Mouse (Mus musculus): ENCODE measurements around the gene Zdhhc9. TPM values are rescaled to one million over a fixed set of nuclear protein-coding genes. Genes with fewer than 3 reads are reported as not detected.
A peak's percentile ranks its signal among the peaks of the same experiment; 100 is the strongest.

Zdhhc9 gene
- polyA plus RNA-seq, 1 experiment from 2014 or later: 7.1 TPM

DNA sequence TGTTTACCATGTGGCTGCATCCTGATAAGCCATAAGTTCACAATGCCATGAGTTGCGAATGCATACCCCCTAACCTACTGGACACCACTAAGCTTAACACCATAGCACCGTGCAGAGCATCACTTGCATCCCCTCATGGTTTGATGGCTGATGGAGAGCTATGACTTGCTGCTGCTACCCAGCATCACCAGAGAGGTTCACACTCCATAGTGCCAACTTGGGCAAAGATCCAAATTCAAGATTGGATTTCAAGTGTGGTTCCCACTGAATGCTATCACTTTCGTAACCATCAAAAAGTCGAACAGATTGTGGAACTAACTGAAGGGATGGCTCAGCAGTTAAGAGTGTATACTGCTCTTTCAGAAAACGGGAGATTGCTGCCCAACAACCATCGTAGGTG is 53.2 kb downstream of the Zdhhc9 start:
- no peaks in the 10 kb centered on the region for H3K36me3 ChIP-seq (ENCODE audit: control insufficient read depth, insufficient read depth, low read length)
- ATAC-seq (no peak), DNase-seq (ENCODE audit: low spot score) (peak; percentile 38)
- H3K4me1 ChIP-seq (ENCODE audit: control insufficient read depth, insufficient read depth, low read length): no peaks in the 10 kb centered on the region
- no peak overlapping the region for H3K9ac ChIP-seq (ENCODE audit: low read length)
- WGBS: 83% methylated on average over 6 of the region's 6 CpGs
- no peak overlapping the region for H3K4me3 ChIP-seq (ENCODE audit: low read depth, low read length)
- H3K27ac ChIP-seq (ENCODE audit: low read depth, low read length): no peak overlapping the region
- H3K4me2 ChIP-seq (ENCODE audit: low read length): no peak overlapping the region
- no peaks in the 10 kb centered on the region for H3K9me3 ChIP-seq (replicated peaks; ENCODE audit: control insufficient read depth, low read length)
- H3K27me3 ChIP-seq (replicated peaks; ENCODE audit: control insufficient read depth, insufficient read depth, low read length): no peaks in the 10 kb centered on the region

DNA sequence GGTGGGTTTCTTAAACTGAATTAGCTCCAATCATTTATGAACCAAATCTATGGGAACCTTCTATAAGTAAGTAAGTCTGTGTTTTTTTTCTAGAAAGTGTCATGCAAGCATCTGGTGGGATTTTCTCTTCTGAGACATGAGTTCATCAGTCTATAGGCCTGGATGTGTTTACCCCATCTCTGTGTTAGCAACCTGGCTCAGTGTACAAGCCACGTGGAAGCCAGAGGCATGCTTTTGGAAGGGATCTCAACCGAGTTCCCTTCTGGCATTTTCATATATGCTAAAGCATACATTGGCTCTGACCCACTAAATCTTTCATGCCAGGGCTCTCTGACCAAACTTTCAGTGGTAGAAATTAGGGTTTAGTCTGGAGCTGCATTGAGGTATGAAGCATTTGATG is 54.7 kb downstream of the Zdhhc9 start:
- Histone ChIP-seq H3K9ac (ENCODE audit: low read length) (no peak overlapping the region), H3K4me3 (ENCODE audit: low read depth, low read length) (no peak overlapping the region), H3K4me2 (ENCODE audit: low read length) (no peak overlapping the region), H3K36me3 (ENCODE audit: control insufficient read depth, insufficient read depth, low read length) (no peaks in the 10 kb centered on the region), H3K27me3 (replicated peaks; ENCODE audit: control insufficient read depth, insufficient read depth, low read length) (no peaks in the 10 kb centered on the region), H3K4me1 (ENCODE audit: control insufficient read depth, insufficient read depth, low read length) (no peaks in the 10 kb centered on the region), H3K9me3 (replicated peaks; ENCODE audit: control insufficient read depth, low read length) (no peaks in the 10 kb centered on the region), H3K27ac (ENCODE audit: low read depth, low read length) (no peak overlapping the region)
- DNase-seq (ENCODE audit: low spot score) (no peak), ATAC-seq (no peak; the same call in 1 of the 2 replicates)
- 57% methylated on average over 2 of the region's 2 CpGs for whole genome bisulfite sequencing

DNA sequence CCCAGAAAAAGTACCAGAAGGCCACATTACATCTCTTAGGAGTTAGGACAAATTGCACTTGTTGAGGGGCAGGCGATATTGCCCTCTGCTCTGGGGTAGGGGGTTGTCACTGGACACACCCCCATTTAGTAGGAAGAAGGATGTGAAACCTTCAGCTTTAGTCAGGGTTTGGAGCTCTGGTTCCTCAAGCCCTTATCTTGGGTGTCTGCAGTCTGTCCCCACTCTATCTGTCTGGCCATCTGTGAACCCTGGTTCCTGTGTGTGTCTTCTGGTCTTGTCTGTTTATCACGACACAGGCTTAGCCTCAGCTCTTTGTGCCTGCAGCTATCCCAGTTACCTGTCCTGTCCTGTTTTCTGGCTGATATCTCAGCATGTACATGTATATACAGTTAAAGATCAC is 55.3 kb downstream of the Zdhhc9 start:
- Histone ChIP-seq H3K9me3 (replicated peaks; ENCODE audit: control insufficient read depth, low read length) (no peaks in the 10 kb centered on the region), H3K4me2 (ENCODE audit: low read length) (no peak overlapping the region), H3K9ac (ENCODE audit: low read length) (no peak overlapping the region), H3K4me1 (ENCODE audit: control insufficient read depth, insufficient read depth, low read length) (no peaks in the 10 kb centered on the region), H3K4me3 (ENCODE audit: low read depth, low read length) (no peak overlapping the region), H3K36me3 (ENCODE audit: control insufficient read depth, insufficient read depth, low read length) (no peaks in the 10 kb centered on the region), H3K27ac (ENCODE audit: low read depth, low read length) (no peak overlapping the region), H3K27me3 (replicated peaks; ENCODE audit: control insufficient read depth, insufficient read depth, low read length) (no peaks in the 10 kb centered on the region)
- no peak for DNase-seq (ENCODE audit: low spot score)
- ATAC-seq: no peak
- WGBS: 87% methylated on average over 2 of the region's 2 CpGs

DNA sequence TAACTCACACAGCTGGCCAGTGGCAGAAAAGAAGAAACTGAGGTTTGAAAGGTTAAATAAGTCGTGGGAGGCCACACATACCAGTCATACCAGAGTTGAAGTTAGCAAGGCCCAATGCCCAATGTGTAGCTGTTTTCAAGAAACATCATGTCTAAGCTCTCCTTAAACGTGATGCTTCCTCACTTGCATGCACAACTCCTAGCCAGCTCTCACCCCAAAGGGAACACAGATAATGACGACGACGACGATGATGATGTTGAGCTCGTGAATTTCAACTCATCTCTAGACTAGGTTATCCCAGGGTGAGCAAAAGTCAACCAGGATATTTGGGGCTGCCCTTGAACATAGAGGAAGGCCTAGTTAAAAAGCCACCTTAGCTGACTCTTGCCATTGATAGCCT is 56.6 kb downstream of the Zdhhc9 start:
- H3K27ac ChIP-seq (ENCODE audit: low read depth, low read length): no peak overlapping the region
- H3K27me3 ChIP-seq (replicated peaks; ENCODE audit: control insufficient read depth, insufficient read depth, low read length): no peaks in the 10 kb centered on the region
- H3K4me2 ChIP-seq (ENCODE audit: low read length): no peak overlapping the region
- no peaks in the 10 kb centered on the region for H3K9me3 ChIP-seq (replicated peaks; ENCODE audit: control insufficient read depth, low read length)
- no peak for ATAC-seq
- no peaks in the 10 kb centered on the region for H3K36me3 ChIP-seq (ENCODE audit: control insufficient read depth, insufficient read depth, low read length)
- WGBS: 78% methylated on average over 7 of the region's 7 CpGs
- H3K4me3 ChIP-seq (ENCODE audit: low read depth, low read length): no peak overlapping the region
- no peak overlapping the region for H3K9ac ChIP-seq (ENCODE audit: low read length)
- H3K4me1 ChIP-seq (ENCODE audit: control insufficient read depth, insufficient read depth, low read length): no peaks in the 10 kb centered on the region
- DNase-seq (ENCODE audit: low spot score): no peak

DNA sequence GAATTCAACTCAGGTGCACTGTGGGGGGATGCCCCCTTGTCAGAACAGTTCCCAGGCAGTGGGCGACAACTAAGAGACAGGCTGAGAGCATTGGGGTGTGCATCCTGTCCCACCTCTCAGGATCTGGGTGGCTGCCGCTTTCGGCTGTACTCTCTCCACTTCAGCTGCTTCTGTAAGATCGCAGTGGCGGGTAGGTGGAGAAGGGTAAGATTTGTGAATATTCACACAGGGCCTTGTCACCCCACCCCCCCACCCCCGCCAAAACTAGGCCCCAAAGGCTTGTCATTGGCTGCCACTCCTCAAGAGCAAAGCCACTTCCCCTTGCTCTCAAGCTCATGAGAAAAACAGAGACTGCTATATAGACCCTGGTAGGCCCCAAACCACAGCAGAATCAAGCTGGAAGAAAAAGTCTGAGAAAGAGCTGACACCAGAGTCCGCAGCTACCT is 60.9 kb downstream of the Zdhhc9 start:
- Histone ChIP-seq H3K4me2 (ENCODE audit: low read length) (no peak overlapping the region), H3K4me3 (ENCODE audit: low read depth, low read length) (no peak overlapping the region), H3K4me1 (ENCODE audit: control insufficient read depth, insufficient read depth, low read length) (no peaks in the 10 kb centered on the region), H3K9ac (ENCODE audit: low read length) (no peak overlapping the region), H3K36me3 (ENCODE audit: control insufficient read depth, insufficient read depth, low read length) (no peaks in the 10 kb centered on the region), H3K27ac (ENCODE audit: low read depth, low read length) (no peak overlapping the region), H3K27me3 (replicated peaks; ENCODE audit: control insufficient read depth, insufficient read depth, low read length) (no peaks in the 10 kb centered on the region), H3K9me3 (replicated peaks; ENCODE audit: control insufficient read depth, low read length) (no peaks in the 10 kb centered on the region)
- 85% methylated on average over 7 of the region's 7 CpGs for WGBS
- no peak for DNase-seq (ENCODE audit: low spot score)
- no peak for ATAC-seq

DNA sequence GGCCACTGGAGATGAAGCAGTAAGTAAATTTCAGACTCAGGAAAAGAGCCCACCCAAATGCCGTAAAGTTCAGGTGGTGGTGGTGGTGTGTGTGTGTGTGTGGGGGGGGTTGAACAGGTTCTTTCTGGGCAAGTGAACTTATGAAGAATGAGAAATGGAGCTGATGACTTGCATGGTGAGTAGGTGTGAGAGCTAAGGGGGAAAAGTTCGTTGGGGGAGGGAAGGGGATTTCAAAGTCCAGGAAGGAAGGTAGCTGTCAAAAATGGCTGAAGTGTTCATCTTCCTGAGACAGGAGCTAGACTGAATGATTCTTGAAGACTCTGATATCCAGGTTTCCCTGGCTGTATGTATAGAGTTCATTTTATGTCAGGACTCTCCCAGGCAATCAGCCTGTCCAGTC is 61.5 kb downstream of the Zdhhc9 start:
- no peak for DNase-seq (ENCODE audit: low spot score)
- Histone ChIP-seq H3K9ac (ENCODE audit: low read length) (no peak overlapping the region), H3K4me1 (ENCODE audit: control insufficient read depth, insufficient read depth, low read length) (no peaks in the 10 kb centered on the region), H3K9me3 (replicated peaks; ENCODE audit: control insufficient read depth, low read length) (no peaks in the 10 kb centered on the region), H3K4me2 (ENCODE audit: low read length) (no peak overlapping the region), H3K36me3 (ENCODE audit: control insufficient read depth, insufficient read depth, low read length) (no peaks in the 10 kb centered on the region), H3K4me3 (ENCODE audit: low read depth, low read length) (no peak overlapping the region), H3K27ac (ENCODE audit: low read depth, low read length) (no peak overlapping the region), H3K27me3 (replicated peaks; ENCODE audit: control insufficient read depth, insufficient read depth, low read length) (no peaks in the 10 kb centered on the region)
- WGBS: 73% methylated on average over 2 of the region's 2 CpGs
- no peak for ATAC-seq

DNA sequence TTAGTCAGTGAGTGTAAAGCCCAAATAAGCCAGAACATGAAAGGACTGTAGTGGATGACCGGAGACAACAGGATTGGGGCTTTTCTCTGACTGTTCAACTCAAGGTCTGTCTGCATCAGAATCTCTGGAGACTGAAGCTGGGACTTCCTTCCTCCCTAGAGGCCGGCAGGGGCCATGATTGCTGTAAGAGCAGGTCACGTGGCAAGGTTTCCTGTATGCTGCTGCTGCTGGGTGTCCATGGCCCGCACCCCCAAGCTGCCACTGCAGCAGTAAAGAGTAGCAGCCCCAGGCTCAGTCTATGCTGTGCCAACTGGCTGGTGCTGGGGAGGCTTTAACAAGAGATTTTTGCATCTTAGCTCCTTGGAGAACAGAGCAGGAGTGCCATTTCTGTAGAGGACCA is 62.4 kb downstream of the Zdhhc9 start, which contains the start of gene Sash3:
Gene Sash3 (plus strand): TSS at position 175 of the 400 bp plus-strand sequence.
- WGBS: 85% methylated on average over 4 of the region's 4 CpGs
- no peaks in the 10 kb centered on the region for H3K9me3 ChIP-seq (replicated peaks; ENCODE audit: control insufficient read depth, low read length)
- H3K36me3 ChIP-seq (ENCODE audit: control insufficient read depth, insufficient read depth, low read length): no peaks in the 10 kb centered on the region
- no peaks in the 10 kb centered on the region for H3K27me3 ChIP-seq (replicated peaks; ENCODE audit: control insufficient read depth, insufficient read depth, low read length)
- no peak for ATAC-seq
- H3K4me2 ChIP-seq (ENCODE audit: low read length): no peak within 1 kb of the TSS
- H3K9ac ChIP-seq (ENCODE audit: low read length): no peak within 1 kb of the TSS
- no peak within 1 kb of the TSS for H3K27ac ChIP-seq (ENCODE audit: low read depth, low read length)
- no peak within 1 kb of the TSS for H3K4me3 ChIP-seq (ENCODE audit: low read depth, low read length)
- DNase-seq (ENCODE audit: low spot score): no peak
- no peaks in the 10 kb centered on the region for H3K4me1 ChIP-seq (ENCODE audit: control insufficient read depth, insufficient read depth, low read length)

DNA sequence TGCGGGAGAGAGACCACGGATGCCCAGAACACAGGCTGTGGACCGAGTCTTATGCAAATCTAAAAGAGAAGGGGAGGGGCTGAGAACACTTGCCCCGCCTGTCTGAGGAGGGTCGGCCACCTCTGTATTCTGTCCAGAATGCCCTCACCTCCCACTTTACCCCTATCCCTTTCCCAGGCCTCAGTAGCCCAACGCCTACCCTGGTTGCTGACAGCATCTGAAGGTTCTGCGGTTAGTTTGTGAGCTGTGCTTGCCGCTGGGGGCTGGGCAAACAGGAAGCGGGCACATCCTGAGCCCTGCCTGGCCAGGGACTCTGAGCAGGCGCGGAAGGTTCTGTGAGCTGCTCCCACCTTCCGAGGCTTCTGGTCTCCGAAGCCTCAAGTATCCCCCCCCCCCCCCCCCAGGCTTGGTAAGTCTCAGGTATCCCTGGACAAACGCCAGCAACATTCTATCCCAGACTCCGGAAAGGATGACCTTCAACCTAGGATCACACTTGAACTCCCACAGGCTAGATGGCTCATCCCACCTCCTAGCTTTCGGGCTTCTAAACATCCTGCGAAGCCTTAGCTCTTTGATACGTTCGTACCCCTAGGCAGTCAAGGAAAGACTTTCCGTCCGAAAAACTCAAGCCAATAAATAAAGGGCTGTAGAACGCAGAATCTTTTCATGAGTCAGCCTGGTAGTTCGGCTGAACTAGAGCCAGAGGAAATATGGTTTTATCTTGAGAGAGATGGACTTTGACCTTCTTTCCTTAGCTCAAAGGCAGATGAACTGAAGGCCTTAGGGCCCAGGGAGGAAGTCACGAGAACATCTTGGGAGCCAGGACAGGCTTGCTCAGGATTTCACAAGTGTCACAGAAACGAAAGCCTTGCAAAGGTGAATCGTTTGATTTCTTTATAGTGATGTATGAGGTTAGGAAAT is 65.0 kb downstream of the Zdhhc9 start:
- H3K9ac ChIP-seq (ENCODE audit: low read length): no peak overlapping the region
- H3K27me3 ChIP-seq (replicated peaks; ENCODE audit: control insufficient read depth, insufficient read depth, low read length): no peaks in the 10 kb centered on the region
- ATAC-seq (no peak), DNase-seq (ENCODE audit: low spot score) (no peak)
- no peak overlapping the region for H3K4me3 ChIP-seq (ENCODE audit: low read depth, low read length)
- H3K4me1 ChIP-seq (ENCODE audit: control insufficient read depth, insufficient read depth, low read length): peaks cover 3% of the 10 kb centered on the region; the same call in 1 of the 2 replicates
- WGBS: 68% methylated on average over 25 of the region's 26 CpGs
- H3K4me2 ChIP-seq (ENCODE audit: low read length): no peak overlapping the region
- no peaks in the 10 kb centered on the region for H3K36me3 ChIP-seq (ENCODE audit: control insufficient read depth, insufficient read depth, low read length)
- no peak overlapping the region for H3K27ac ChIP-seq (ENCODE audit: low read depth, low read length)
- no peaks in the 10 kb centered on the region for H3K9me3 ChIP-seq (replicated peaks; ENCODE audit: control insufficient read depth, low read length)

DNA sequence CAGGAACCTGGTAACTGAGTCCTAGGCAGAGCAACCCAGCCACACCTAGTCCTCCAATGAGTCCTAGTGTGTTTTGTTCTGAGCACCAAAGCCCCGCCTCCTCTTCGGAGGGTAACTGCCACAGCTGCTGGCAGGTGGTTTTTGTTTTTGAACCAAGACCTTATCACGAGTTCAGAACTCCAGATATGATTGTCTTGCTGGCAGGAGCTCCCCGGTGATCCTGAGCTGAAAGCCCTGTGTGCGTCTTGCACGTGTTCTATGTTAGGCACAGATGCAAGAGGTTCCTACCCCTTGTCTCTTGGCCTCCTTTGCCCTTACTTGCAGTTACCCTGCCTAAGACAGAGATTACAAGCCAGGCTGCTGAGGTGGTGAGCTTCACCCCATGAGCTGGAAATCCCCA is 67.2 kb downstream of the Zdhhc9 start:
- no peak overlapping the region for H3K4me2 ChIP-seq (ENCODE audit: low read length)
- no peak for ATAC-seq
- 75% methylated on average over 6 of the region's 6 CpGs for WGBS

More for the DNA sequence above, 67.2 kb downstream of the Zdhhc9 start:
- no peak for DNase-seq (ENCODE audit: low spot score)
- H3K9me3 ChIP-seq (replicated peaks; ENCODE audit: control insufficient read depth, low read length): no peaks in the 10 kb centered on the region
- H3K4me1 ChIP-seq (ENCODE audit: control insufficient read depth, insufficient read depth, low read length): peaks cover 3% of the 10 kb centered on the region; the same call in 1 of the 2 replicates
- H3K27me3 ChIP-seq (replicated peaks; ENCODE audit: control insufficient read depth, insufficient read depth, low read length): no peaks in the 10 kb centered on the region
- H3K9ac ChIP-seq (ENCODE audit: low read length): no peak overlapping the region
- no peaks in the 10 kb centered on the region for H3K36me3 ChIP-seq (ENCODE audit: control insufficient read depth, insufficient read depth, low read length)
- no peak overlapping the region for H3K27ac ChIP-seq (ENCODE audit: low read depth, low read length)
- no peak overlapping the region for H3K4me3 ChIP-seq (ENCODE audit: low read depth, low read length)
